Mouse (Mus musculus): Measurements from ENCODE around the gene Zdhhc20.

DNA sequence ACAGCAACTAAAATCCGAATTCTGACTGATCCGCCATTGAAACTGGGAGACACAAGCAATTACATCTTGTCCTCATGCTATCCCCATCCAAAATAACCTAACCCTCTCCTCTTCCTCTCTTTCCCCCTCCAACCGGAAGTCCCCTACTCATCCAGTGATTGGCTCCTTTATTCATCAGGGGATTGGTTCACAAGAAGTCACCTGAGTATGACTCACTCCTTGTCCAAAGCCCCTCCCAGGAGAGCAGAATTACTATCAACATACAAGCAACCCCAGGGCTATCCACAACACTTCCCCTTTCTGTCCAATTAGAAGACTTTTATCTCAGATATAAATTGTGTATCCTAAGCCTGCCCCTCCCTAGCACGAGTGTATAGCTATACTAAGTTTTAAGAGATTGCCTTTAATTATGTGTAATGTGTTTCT is 28.1 kb downstream of the Zdhhc20 start:
- TF ChIP-seq CTCF (IDR thresholded peaks at IDR 0.05; ENCODE audit: borderline replicate concordance, insufficient read depth, low read depth, low read length) (no peak), POLR2A (IDR thresholded peaks at IDR 0.05; ENCODE audit: borderline replicate concordance, insufficient read depth, low read length) (no peak)
